Mouse (Mus musculus) CH12F3 (cell line): ENCODE data around the gene Olfr129.

Experiments
- in situ Hi-C: fragments of 300-500 bp; cut with MboI; formaldehyde crosslinking; loops from 2 replicates; pipeline ENCODE4 v1.14.3; 2020; ENCODE audit warnings: low sequenced_read_pairs

Olfr129 gene

DNA sequence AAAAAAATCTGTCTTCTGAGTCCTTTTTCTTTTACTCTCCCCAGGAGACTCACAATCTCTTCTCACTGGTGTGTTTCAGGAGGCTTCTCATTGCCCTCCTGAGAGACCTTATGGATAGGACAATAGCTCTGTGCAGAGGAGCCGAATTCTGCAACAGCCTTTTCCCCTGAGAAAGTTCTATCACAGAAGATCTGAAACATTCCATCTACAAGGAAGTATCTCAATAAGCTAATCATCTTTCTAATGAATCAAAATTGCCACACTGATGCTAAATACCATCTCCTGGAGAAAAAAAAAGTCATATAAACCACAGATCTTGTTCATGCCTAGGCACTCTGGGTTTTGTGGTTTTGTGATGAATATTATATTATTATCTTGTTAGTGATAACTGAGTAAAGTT is at the start of gene Olfr129:
Gene Olfr129 (minus strand): TSS at position 101 of the 400 bp plus-strand sequence.
- in situ Hi-C loops, result no loop called here

DNA sequence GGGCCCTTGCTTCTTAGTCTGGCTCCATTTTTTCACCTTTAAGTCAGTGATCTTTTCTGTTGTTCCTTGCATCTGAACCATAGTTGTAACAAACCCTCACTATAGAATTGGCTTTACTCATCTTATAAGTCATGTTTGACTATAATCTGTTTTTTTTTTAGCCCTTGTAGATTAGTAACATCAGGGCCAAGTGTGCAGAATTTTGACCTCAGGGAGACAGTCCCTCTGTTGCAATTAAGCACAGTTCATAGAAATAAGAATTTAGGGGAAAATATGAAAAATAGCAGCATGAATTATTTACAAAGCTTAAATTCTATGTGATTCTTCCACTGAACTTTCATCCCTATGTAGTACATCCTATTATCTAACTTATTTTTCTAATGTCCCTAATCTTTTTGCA is 28.7 kb upstream of the Olfr129 start, which contains the start of gene Olfr131:
Gene Olfr131 (minus strand): TSS at position 101 of the 400 bp plus-strand sequence.
- in situ Hi-C loops, result no loop called here

DNA sequence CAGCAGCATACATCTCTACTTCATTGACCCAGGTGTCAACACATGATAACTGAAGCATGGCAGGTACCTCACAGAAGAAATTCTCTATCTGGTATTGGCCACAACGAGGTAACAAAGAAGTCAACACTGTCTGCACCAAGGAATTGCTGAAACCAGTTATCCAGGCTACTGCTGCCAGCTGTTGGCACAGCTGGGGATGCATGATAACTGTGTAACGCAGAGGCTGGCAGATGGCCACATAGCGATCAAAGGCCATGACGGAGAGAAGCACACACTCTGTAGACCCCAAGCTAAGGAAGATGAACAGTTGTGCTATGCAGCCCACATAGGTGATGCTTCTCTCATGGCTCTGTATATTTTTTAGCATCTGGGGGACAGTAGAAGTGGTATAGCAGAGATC is 22.5 kb upstream of the Olfr129 start:
- in situ Hi-C loops, result no loop called here

DNA sequence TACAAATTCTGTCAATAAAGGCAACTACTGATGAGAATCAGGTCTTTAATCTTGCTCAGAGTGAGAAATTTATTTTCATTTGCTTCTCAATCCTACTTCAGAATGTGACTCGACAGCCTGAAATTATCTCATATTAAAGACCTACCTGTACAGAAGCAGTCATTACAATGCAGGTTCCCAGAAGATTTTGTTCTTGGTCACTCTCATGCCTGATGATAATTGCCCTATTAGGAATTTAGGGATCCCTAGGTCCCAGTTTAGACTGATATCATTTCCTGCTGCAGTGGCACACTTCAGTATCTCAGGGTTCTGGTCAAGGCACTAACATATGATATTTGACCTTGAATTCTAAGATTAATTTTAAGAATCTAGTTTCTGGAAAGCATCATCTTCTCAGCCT is 3.7 kb upstream of the Olfr129 start, which contains the start of gene Olfr130:
Gene Olfr130 (plus strand): TSS at position 301 of the 400 bp plus-strand sequence.
- in situ Hi-C loops, result no loop called here

DNA sequence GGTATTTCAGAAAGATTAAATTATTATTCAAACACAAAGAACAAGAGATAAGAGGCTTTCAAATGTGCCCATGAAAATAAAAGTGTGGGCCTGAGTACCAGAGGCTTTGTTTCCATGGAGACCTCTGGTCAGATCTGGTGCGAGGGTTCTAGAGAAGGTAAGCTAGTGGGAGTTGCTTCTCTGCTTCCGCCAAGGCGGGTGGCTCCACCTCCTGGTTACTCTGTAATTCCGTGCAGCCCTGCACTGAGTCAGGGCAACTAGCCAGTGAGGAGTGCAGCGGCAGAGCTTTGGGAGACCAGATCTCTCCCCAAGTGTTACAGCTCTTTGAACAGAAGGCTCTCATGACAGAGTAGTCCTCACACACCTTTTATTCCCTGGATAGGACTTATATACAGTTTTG is 33.6 kb downstream of the Olfr129 start:
- in situ Hi-C loops, result no loop called here

DNA sequence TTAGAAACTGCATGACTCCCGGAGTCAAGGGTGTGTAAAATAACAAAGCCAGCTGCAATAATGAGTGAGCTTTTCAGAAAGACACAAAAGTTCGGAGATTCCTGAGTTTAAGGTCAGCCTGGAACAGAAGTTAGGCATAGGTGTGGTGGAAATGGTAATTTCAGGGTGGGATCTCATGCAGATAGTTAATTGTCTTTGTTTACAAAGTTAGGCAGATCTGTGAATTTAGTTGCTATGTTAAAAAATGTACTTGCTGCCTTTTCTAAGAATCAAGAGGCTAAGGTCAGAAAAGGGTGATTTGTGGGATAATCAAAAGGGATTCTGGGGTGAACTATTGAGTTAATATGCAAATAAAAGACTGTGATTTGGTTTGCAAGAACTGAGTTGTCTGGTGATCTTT is 43.5 kb downstream of the Olfr129 start:
- in situ Hi-C loops, result no loop called here

DNA sequence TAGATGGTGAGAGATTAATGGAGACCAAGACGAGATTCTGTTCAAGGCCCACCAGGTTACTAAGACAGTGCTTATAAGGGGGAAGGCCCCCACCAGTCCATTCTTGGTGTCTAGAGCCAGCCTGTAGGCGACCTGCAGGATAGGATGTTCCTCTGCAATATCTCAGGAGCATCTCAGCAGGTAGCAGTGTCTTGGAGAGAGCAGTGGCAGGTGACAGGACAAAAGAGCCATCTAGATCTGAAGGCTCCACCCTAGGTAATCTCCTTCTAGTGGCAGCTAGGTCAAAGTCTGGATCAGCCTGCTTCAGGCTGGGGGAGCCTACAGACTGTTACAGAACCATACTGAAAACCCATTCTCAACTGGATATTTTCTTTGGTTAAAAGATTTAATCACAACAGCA is 54.9 kb downstream of the Olfr129 start:
- in situ Hi-C loops, result no loop called here
